In genomic region chr6:128604512-128604911, GRCm38 (mm10) we compare ENCODE assay signal across 11 mouse cellular contexts. TPM values are rescaled to one million over a fixed set of nuclear protein-coding genes. Genes with fewer than 3 reads are reported as not detected.
DNase-seq lines count a peak whose midpoint lies in the region; TF ChIP-seq lines count a peak whose summit lies in the region.
"Had no signal": no experiment of that assay in that cellular context is flagged by ENCODE, and none has a peak within 500 bp of the region (broad histone marks: within the 10 kb centered on the region; RNA-seq: fewer than 3 reads in every experiment).

No protein-coding gene starts in this region.

- H3K4me1 ChIP-seq in cortical plate, adult 2 months (ENCODE audit: control insufficient read depth, insufficient read depth, low read length): no peaks in the 10 kb centered on the region
- H3K4me1 ChIP-seq: limb, embryonic 12.5 days had no signal

- DNase-seq in adrenal gland, adult (ENCODE audit: inconsistent age in 2 of 2, low spot score in 1 of 2): peak; percentile 6 to 57
- no peak for DNase-seq in adrenal gland, adult 2 months
- peak in 1 of 2 experiments; percentile 26 for DNase-seq in layer of hippocampus, adult 2 months (ENCODE audit: low spot score in 2 of 2)
- no peak for DNase-seq in layer of hippocampus, adult 9-11 months
- peak; percentile 47 for DNase-seq in lung, postnatal 25 days (ENCODE audit: low spot score)
- DNase-seq in spleen, postnatal 4 days (ENCODE audit: low spot score in 2 of 2): no peak
- DNase-seq in gastrocnemius, postnatal 4 days (ENCODE audit: low spot score in 2 of 2): no peak

- no peak for TF ChIP-seq POLR2A in cortical plate, adult 2 months (IDR thresholded peaks at IDR 0.05; ENCODE audit: extremely low read depth, insufficient read depth, low read length)

- peak; percentile 88 for TF ChIP-seq CTCF in layer of hippocampus, adult 2 months (conservative IDR thresholded peaks at IDR 0.05)
- TF ChIP-seq CTCF in cortical plate, adult 2 months (IDR thresholded peaks at IDR 0.05; ENCODE audit: extremely low read depth, insufficient read depth, low read length): peak; percentile 14; the same call in 1 of the 2 replicates

- no peak overlapping the region for H3K4me3 ChIP-seq in layer of hippocampus, adult 2 months
- H3K4me3 ChIP-seq in cortical plate, adult 2 months (ENCODE audit: insufficient read depth, low read length): no peak overlapping the region
- H3K4me3 ChIP-seq: erythroblast, embryonic 14.5 days; limb, embryonic 12.5 days had no signal

- no peak overlapping the region for H3K27ac ChIP-seq in layer of hippocampus, adult 2 months
- no peak overlapping the region for H3K27ac ChIP-seq in cortical plate, adult 2 months (ENCODE audit: insufficient read depth, low read length)
- H3K27ac ChIP-seq: limb, embryonic 12.5 days had no signal

RNA-seq across cellular contexts. Expression of gene Klrb1a, which starts 18.8 kb away (rescaled TPM):
- not detected for total RNA-seq in adrenal gland, adult 2 months (2021)
- 0.26 and 0.29 TPM in 2 replicates for polyA plus RNA-seq in adrenal gland, adult 2 months (2012; rRNA removed)
- not detected for total RNA-seq in layer of hippocampus, adult 2 months (2021)
- polyA plus RNA-seq in cortical plate, adult 2 months (2012; rRNA removed): not detected in 2 replicates
- total RNA-seq in gastrocnemius, postnatal 4 days (2021): not detected
- polyA plus RNA-seq: C2C12; erythroblast, embryonic 14.5 days; limb, embryonic 12.5 days had no signal

RNA-seq across cellular contexts. Expression of gene A2ml1, which starts 23.1 kb away (rescaled TPM):
- total RNA-seq in adrenal gland, adult 2 months (2021): not detected
- not detected in 2 replicates for polyA plus RNA-seq in adrenal gland, adult 2 months (2012; rRNA removed)
- 10 to 100 TPM in 1 of 2 experiments, 1 to 10 TPM in 1; 9.8 to 10.4 TPM for total RNA-seq in layer of hippocampus, adult 2 months (2021)
- polyA plus RNA-seq in cortical plate, adult 2 months (2012; rRNA removed): 30.6 and 32.4 TPM in 2 replicates
- not detected for total RNA-seq in gastrocnemius, postnatal 4 days (2021)
- polyA plus RNA-seq: C2C12; erythroblast, embryonic 14.5 days; limb, embryonic 12.5 days had no signal

RNA-seq across cellular contexts. Expression of gene Clec2h, which starts 57.7 kb away (rescaled TPM):
- under 1 TPM; 0.49 to 0.52 TPM for total RNA-seq in adrenal gland, adult 2 months (2021)
- not detected in 2 replicates for polyA plus RNA-seq in adrenal gland, adult 2 months (2012; rRNA removed)
- not detected for total RNA-seq in layer of hippocampus, adult 2 months (2021)
- not detected in 2 replicates for polyA plus RNA-seq in cortical plate, adult 2 months (2012; rRNA removed)
- total RNA-seq in gastrocnemius, postnatal 4 days (2021): not detected
- polyA plus RNA-seq: C2C12; erythroblast, embryonic 14.5 days; limb, embryonic 12.5 days had no signal

Comparison
In these comparisons a context has a peak if more than half of its experiments do, and no peak if none do; other contexts are left out.
1. DNase-seq: peak in adrenal gland, adult (2 of 2) and lung, postnatal 25 days (single experiment); none in adrenal gland, adult 2 months (single experiment), layer of hippocampus, adult 9-11 months (single experiment), spleen, postnatal 4 days (0 of 2) and gastrocnemius, postnatal 4 days (0 of 2).
2. RNA of gene A2ml1, which starts 23.1 kb away (total RNA-seq): 9.8 to 10.4 TPM in layer of hippocampus, adult 2 months; not detected in adrenal gland, adult 2 months and not detected in gastrocnemius, postnatal 4 days; every median in the first group is over 4 times any median in the second.